Mouse (Mus musculus) testis, adult 2 months (tissue): ENCODE measurements around the gene Rbfox1.

Source experiments
- CTCF ChIP-seq: fragments of 200-500 bp; IDR thresholded peaks from 2 replicates; pipeline ENCODE4 v1.5.1; 2012; ENCODE audit warnings: low read depth, mild to moderate bottlenecking, inconsistent platforms, low read length, moderate library complexity; ENCODE audit not compliant: control insufficient read depth, insufficient read depth, insufficient replicate concordance
- POLR2A ChIP-seq: fragments of 200-500 bp; IDR thresholded peaks from 2 replicates; pipeline ENCODE4 v1.6.1; 2012; ENCODE audit warnings: low read depth, mild to moderate bottlenecking, inconsistent platforms, low read length, moderate library complexity; ENCODE audit not compliant: control insufficient read depth

- TF ChIP-seq CTCF (no peak), POLR2A (no peak)
These were observed 448.1 kb downstream of the Rbfox1 start for GRCm38 (mm10) chr16:6333273-6333672.
